Mouse (Mus musculus) NIH3T3 (cell line): ENCODE data around the gene Lef1.

Experiments
- DNase-seq: peaks from one replicate; pipeline ENCODE4 v3.0.0-alpha.2; 2012; ENCODE audit warnings: low read depth

Lef1 gene

GRCm38 (mm10) chr3:131110191-131111150 lies at the start of gene Lef1:
TSS of gene Lef1 (plus strand) at chr3:131110471.
- peak; percentile 71 for DNase-seq

- no peak for DNase-seq
Observed at GRCm38 (mm10) chr3:131065001-131065400, 45.3 kb upstream of the Lef1 start.

- DNase-seq: no peak
Observed at GRCm38 (mm10) chr3:131066171-131066570, 44.1 kb upstream of the Lef1 start.

GRCm38 (mm10) chr3:131068000-131068399 lies 42.3 kb upstream of the Lef1 start:
- no peak for DNase-seq

GRCm38 (mm10) chr3:131070210-131070609 lies 40.1 kb upstream of the Lef1 start:
- DNase-seq: no peak

- no peak for DNase-seq
Observed at GRCm38 (mm10) chr3:131072661-131073060, 37.6 kb upstream of the Lef1 start.

GRCm38 (mm10) chr3:131073946-131074345 lies 36.3 kb upstream of the Lef1 start:
- no peak for DNase-seq

GRCm38 (mm10) chr3:131078041-131078621 lies 32.1 kb upstream of the Lef1 start:
- DNase-seq: no peak

GRCm38 (mm10) chr3:131078719-131079118 lies 31.6 kb upstream of the Lef1 start:
- DNase-seq: no peak

GRCm38 (mm10) chr3:131083722-131084121 lies 26.5 kb upstream of the Lef1 start:
- peak; percentile 44 for DNase-seq

- peak; percentile 77 for DNase-seq
Observed at GRCm38 (mm10) chr3:131084718-131085561, 25.3 kb upstream of the Lef1 start.

GRCm38 (mm10) chr3:131085978-131086377 lies 24.3 kb upstream of the Lef1 start:
- no peak for DNase-seq

- DNase-seq: no peak
Observed at GRCm38 (mm10) chr3:131089721-131090120, 20.6 kb upstream of the Lef1 start.

- DNase-seq: no peak
Observed at GRCm38 (mm10) chr3:131092113-131092512, 18.2 kb upstream of the Lef1 start.

- DNase-seq: no peak
Observed at GRCm38 (mm10) chr3:131093736-131094135, 16.5 kb upstream of the Lef1 start.

- DNase-seq: no peak
Observed at GRCm38 (mm10) chr3:131096105-131096504, 14.2 kb upstream of the Lef1 start.

- DNase-seq: no peak
Observed at GRCm38 (mm10) chr3:131102191-131102774, 8.0 kb upstream of the Lef1 start.

GRCm38 (mm10) chr3:131105362-131105761 lies 4.9 kb upstream of the Lef1 start:
- no peak for DNase-seq

GRCm38 (mm10) chr3:131105940-131106401 lies 4.3 kb upstream of the Lef1 start:
- DNase-seq: no peak

GRCm38 (mm10) chr3:131106451-131107291 lies 3.6 kb upstream of the Lef1 start:
- no peak for DNase-seq
